In the genomic region with DNA sequence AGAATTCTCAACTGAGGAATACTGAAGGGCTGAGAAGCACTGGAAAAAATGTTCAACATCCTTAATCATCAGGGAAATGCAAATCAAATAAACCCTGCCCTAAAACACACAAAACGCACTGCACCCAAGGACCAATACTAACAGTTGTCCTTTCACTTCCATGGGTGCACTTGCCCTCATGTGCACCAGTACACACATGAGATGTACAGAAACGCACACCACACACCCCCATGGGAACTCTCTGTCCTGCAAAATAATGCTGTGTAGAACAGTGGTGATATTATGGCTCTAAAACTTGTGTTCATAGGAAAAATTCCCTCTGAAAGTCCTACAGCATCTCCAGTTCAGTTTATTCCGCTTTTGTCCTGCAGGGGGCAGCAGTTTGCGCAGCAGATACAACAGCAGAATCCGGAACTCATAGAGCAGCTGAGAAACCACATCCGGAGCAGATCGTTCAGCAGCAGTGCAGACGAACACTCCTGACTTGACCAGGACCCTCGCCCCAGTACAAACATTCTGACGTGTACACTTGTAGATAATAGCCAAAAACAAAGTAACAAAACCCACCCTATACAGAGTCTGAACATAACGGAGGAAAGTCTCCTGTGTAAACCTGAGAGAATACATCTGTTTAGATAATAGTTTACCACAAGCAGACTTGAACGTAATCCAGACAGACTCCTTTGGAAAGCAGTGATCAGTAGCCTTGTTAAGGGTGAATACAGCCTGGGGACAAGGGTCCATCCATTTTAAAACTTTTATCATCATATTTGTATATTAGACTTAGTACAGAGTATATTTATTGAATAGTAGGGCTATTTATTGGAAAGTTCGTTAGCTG, we compare ENCODE assay signal across 7 mouse cellular contexts. TPM values are rescaled to one million over a fixed set of nuclear protein-coding genes. Genes with fewer than 3 reads are reported as not detected.
DNase-seq lines count a peak whose midpoint lies in the region; ATAC-seq lines count a peak whose summit lies in the region.

No protein-coding gene starts in this region.

- intact Hi-C loops in gastrocnemius, postnatal 14 days (cut with DNase I; ENCODE audit: low total_unique reads): no loop called here
- intact Hi-C loops in left cerebral cortex, postnatal 36 days (cut with DNase I): no loop called here

- peak; percentile 66; the same call in 1 of the 2 replicates for ATAC-seq in intestine, embryonic 15.5 days
- ATAC-seq in midbrain, embryonic 13.5 days: peak; percentile 77

- H3K4me1 ChIP-seq in intestine, embryonic 15.5 days (replicated peaks): no peaks in the 10 kb centered on the region
- H3K4me1 ChIP-seq in midbrain, embryonic 13.5 days (replicated peaks): no peaks in the 10 kb centered on the region; the same call in 1 of the 2 replicates

- no peak overlapping the region for H3K9ac ChIP-seq in intestine, embryonic 15.5 days
- no peak overlapping the region for H3K9ac ChIP-seq in midbrain, embryonic 13.5 days (replicated peaks)

- DNase-seq in adrenal gland, adult 2 months: peak; percentile 68
- peak; percentile 83 for DNase-seq in embryo, embryonic 10 days (ENCODE audit: low spot score)
- DNase-seq in gastrocnemius, postnatal 14 days: peak; percentile 74
- peak; percentile 68 to 77 for DNase-seq in left cerebral cortex, postnatal 36 days (ENCODE audit: low spot score in 2 of 2)
- DNase-seq in spleen, adult 12 weeks (ENCODE audit: low spot score): peak; percentile 74

- H3K27ac ChIP-seq in intestine, embryonic 15.5 days: no peak overlapping the region
- H3K27ac ChIP-seq in midbrain, embryonic 13.5 days: no peak overlapping the region

- no peaks in the 10 kb centered on the region for H3K27me3 ChIP-seq in intestine, embryonic 15.5 days (replicated peaks)
- H3K27me3 ChIP-seq in midbrain, embryonic 13.5 days: no peaks in the 10 kb centered on the region

- H3K9me3 ChIP-seq in intestine, embryonic 15.5 days: no peaks in the 10 kb centered on the region
- H3K9me3 ChIP-seq in midbrain, embryonic 13.5 days: no peaks in the 10 kb centered on the region

- H3K4me3 ChIP-seq in intestine, embryonic 15.5 days (replicated peaks): no peak overlapping the region
- H3K4me3 ChIP-seq in midbrain, embryonic 13.5 days (replicated peaks): no peak overlapping the region

- 34% methylated on average over 13 of the region's 13 CpGs for WGBS in intestine, embryonic 15.5 days
- WGBS in midbrain, embryonic 13.5 days: 46% methylated on average over 13 of the region's 13 CpGs

- H3K36me3 ChIP-seq in intestine, embryonic 15.5 days: 0 out of 2 replicates have a peak, but pooled peaks cover 1% of the 10 kb centered on the region
- peaks cover 73% of the 10 kb centered on the region for H3K36me3 ChIP-seq in midbrain, embryonic 13.5 days

- no peak overlapping the region for H3K4me2 ChIP-seq in intestine, embryonic 15.5 days (replicated peaks)
- H3K4me2 ChIP-seq in midbrain, embryonic 13.5 days (replicated peaks): no peak overlapping the region

RNA-seq across cellular contexts. Expression of gene Sgtb, which starts 30.0 kb away (rescaled TPM):
- total RNA-seq in adrenal gland, adult 2 months (2021): 1 to 10 TPM; 8.7 to 9.2 TPM
- 0.83 and 1.0 TPM in 2 replicates for polyA plus RNA-seq in adrenal gland, adult 2 months (2012; rRNA removed)
- 1 to 10 TPM in 1 of 2 experiments, under 1 TPM in 1; 0.94 to 1.3 TPM for total RNA-seq in gastrocnemius, postnatal 14 days (2021)
- polyA plus RNA-seq in intestine, embryonic 15.5 days (2015; fragmentation: Nextera tagmentation; extraction: Ambion mirVana): 4.3 and 4.8 TPM in 2 replicates
- total RNA-seq in left cerebral cortex, postnatal 36 days (2021): 100 to 1,000 TPM; 127 to 157 TPM
- polyA plus RNA-seq in midbrain, embryonic 13.5 days (2015; fragmentation: Nextera tagmentation; extraction: Ambion mirVana): 29.2 and 30.7 TPM in 2 replicates

RNA-seq across cellular contexts. Expression of gene Nln, which starts 30.2 kb away (rescaled TPM):
- total RNA-seq in adrenal gland, adult 2 months (2021): 10 to 100 TPM; 19.5 to 20.2 TPM
- 9.4 and 9.7 TPM in 2 replicates for polyA plus RNA-seq in adrenal gland, adult 2 months (2012; rRNA removed)
- 1 to 10 TPM; 7.4 to 7.5 TPM for total RNA-seq in gastrocnemius, postnatal 14 days (2021)
- polyA plus RNA-seq in intestine, embryonic 15.5 days (2015; fragmentation: Nextera tagmentation; extraction: Ambion mirVana): 18.9 and 19.9 TPM in 2 replicates
- total RNA-seq in left cerebral cortex, postnatal 36 days (2021): 10 to 100 TPM; 28.9 to 30.4 TPM
- 40.6 and 42.1 TPM in 2 replicates for polyA plus RNA-seq in midbrain, embryonic 13.5 days (2015; fragmentation: Nextera tagmentation; extraction: Ambion mirVana)

RNA-seq across cellular contexts. Expression of gene Trappc13, which starts 38.7 kb away (rescaled TPM):
- total RNA-seq in adrenal gland, adult 2 months (2021): 10 to 100 TPM; 57.8 to 61.8 TPM
- polyA plus RNA-seq in adrenal gland, adult 2 months (2012; rRNA removed): 2.6 and 5.3 TPM in 2 replicates
- total RNA-seq in gastrocnemius, postnatal 14 days (2021): 10 to 100 TPM; 31.5 to 35.7 TPM
- 56.2 and 61.4 TPM in 2 replicates for polyA plus RNA-seq in intestine, embryonic 15.5 days (2015; fragmentation: Nextera tagmentation; extraction: Ambion mirVana)
- total RNA-seq in left cerebral cortex, postnatal 36 days (2021): 10 to 100 TPM; 52.0 to 55.4 TPM
- polyA plus RNA-seq in midbrain, embryonic 13.5 days (2015; fragmentation: Nextera tagmentation; extraction: Ambion mirVana): 70.1 and 74.7 TPM in 2 replicates

RNA-seq across cellular contexts. Expression of gene Trim23, which starts 39.0 kb away (rescaled TPM):
- total RNA-seq in adrenal gland, adult 2 months (2021): 10 to 100 TPM; 12.6 to 20.2 TPM
- 0.56 and 0.67 TPM in 2 replicates for polyA plus RNA-seq in adrenal gland, adult 2 months (2012; rRNA removed)
- 10 to 100 TPM; 16.3 to 18.9 TPM for total RNA-seq in gastrocnemius, postnatal 14 days (2021)
- 10.9 and 13.2 TPM in 2 replicates for polyA plus RNA-seq in intestine, embryonic 15.5 days (2015; fragmentation: Nextera tagmentation; extraction: Ambion mirVana)
- 10 to 100 TPM; 53.9 to 54.4 TPM for total RNA-seq in left cerebral cortex, postnatal 36 days (2021)
- polyA plus RNA-seq in midbrain, embryonic 13.5 days (2015; fragmentation: Nextera tagmentation; extraction: Ambion mirVana): 29.6 and 37.2 TPM in 2 replicates

Comparison
In these comparisons a context has a peak if more than half of its experiments do, and no peak if none do; other contexts are left out.
1. RNA of gene Sgtb, which starts 30.0 kb away (total RNA-seq): 127 to 157 TPM in left cerebral cortex, postnatal 36 days; 8.7 to 9.2 TPM in adrenal gland, adult 2 months and 0.94 to 1.3 TPM in gastrocnemius, postnatal 14 days; every median in the first group is over 10 times any median in the second.
2. Peak in every context shown above with its lines, with median percentiles within 50 percentile points of each other: DNase-seq.